Mouse (Mus musculus) small intestine, adult 2 months (tissue): Measurements from ENCODE around the gene Elobl.

ENCODE experiments used
- CTCF ChIP-seq: fragments of 200-500 bp; IDR thresholded peaks from 2 replicates; pipeline ENCODE4 v1.5.1; 2012; ENCODE audit warnings: low read depth, mild to moderate bottlenecking, control low read depth, inconsistent platforms, low read length, moderate library complexity, mixed read lengths; ENCODE audit not compliant: insufficient replicate concordance, insufficient read length; ENCODE audit errors: extremely low read depth
- POLR2A ChIP-seq: fragments of 200-500 bp; IDR thresholded peaks from 2 replicates; pipeline ENCODE4 v1.6.1; 2012; ENCODE audit warnings: low read depth, mild to moderate bottlenecking, control low read depth, inconsistent platforms, low read length, moderate library complexity

- TF ChIP-seq CTCF (no peak), POLR2A (no peak)
Observed at GRCm38 (mm10) chr11:89009496-89009895, 42.8 kb upstream of the Elobl start.
